Mouse (Mus musculus): ENCODE measurements at regions not wholly inside any gene's neighbourhood (a gene's known extent, or its start where the extent isn't known, plus 50 kb on each side); places are given as distances from the start of the nearest gene placed in this dataset.

DNA sequence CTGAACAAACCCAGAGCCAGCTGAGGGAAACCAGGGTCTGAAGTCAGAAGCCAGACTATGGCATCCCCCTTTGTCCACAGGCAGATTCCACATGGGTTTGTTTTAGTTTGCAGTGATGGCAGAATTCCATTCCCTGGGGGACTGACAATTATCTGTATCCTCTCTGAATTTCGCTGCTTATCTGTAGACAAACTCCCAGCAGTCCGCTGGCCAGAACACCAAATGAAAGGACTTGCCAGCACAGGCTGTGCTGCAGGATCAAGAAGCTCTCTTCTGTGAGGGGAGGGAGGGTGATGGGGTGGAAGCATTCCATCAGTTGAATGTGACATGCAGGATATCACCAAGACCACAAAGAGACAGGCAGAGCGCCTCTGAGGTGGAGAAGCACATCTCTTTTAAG lies 233.8 kb downstream of the Ankrd16 start:
- TF ChIP-seq EP300 (optimal IDR thresholded peaks at IDR 0.05) (no peak), CTCF (IDR thresholded peaks at IDR 0.05; ENCODE audit: low read depth) (no peak)
